Mouse (Mus musculus) heart, embryonic 13.5 days (tissue): Measurements from ENCODE around the gene Wwc1. TPM values are rescaled to one million over a fixed set of nuclear protein-coding genes. Genes with fewer than 3 reads are reported as not detected.
"Not testable (repeated sequence)": the region's sequence is repeated elsewhere in the genome, so short reads cannot be mapped to it uniquely, and the experiment has no call there.

Experiments used
- ATAC-seq: fragments of 200-750 bp; cut with Nextera tagmentation; 2 replicates; pipeline ENCODE4 v1.8.0; 2017; ENCODE audit warnings: moderate TSS enrichment; ENCODE audit not compliant: insufficient number of reproducible peaks, low FRiP score, low TSS enrichment; ENCODE audit errors: extremely low read depth
- H3K27ac ChIP-seq: fragments of 300-500 bp; sonication (generic); replicated peaks from 2 replicates; pipeline ENCODE4 v1.5.1; 2015; ENCODE audit warnings: moderate library complexity, mild to moderate bottlenecking, inconsistent platforms
- H3K27me3 ChIP-seq: fragments of 300-500 bp; sonication (generic); replicated peaks from 2 replicates; pipeline ENCODE4 v1.6.1; 2015; ENCODE audit warnings: mild to moderate bottlenecking, inconsistent platforms
- H3K36me3 ChIP-seq: fragments of 300-500 bp; sonication (generic); 2 replicates; pipeline ENCODE4 v1.6.1; 2015; ENCODE audit warnings: mild to moderate bottlenecking, inconsistent platforms
- H3K4me1 ChIP-seq: fragments of 300-500 bp; sonication (generic); 2 replicates; pipeline ENCODE4 v1.6.1; 2015; ENCODE audit warnings: inconsistent platforms
- H3K4me2 ChIP-seq: fragments of 300-500 bp; sonication (generic); 2 replicates; pipeline ENCODE4 v1.6.1; 2015; ENCODE audit warnings: inconsistent platforms, mild to moderate bottlenecking, moderate library complexity
- H3K4me3 ChIP-seq: fragments of 300-500 bp; sonication (generic); 2 replicates; pipeline ENCODE4 v1.5.1; 2015; ENCODE audit warnings: moderate library complexity, mild to moderate bottlenecking, inconsistent platforms
- H3K9ac ChIP-seq: fragments of 300-500 bp; sonication (generic); 2 replicates; pipeline ENCODE4 v1.6.1; 2015; ENCODE audit warnings: inconsistent platforms, mild to moderate bottlenecking, moderate library complexity
- H3K9me3 ChIP-seq: fragments of 300-500 bp; sonication (generic); 2 replicates; pipeline ENCODE4 v1.6.1; 2016; ENCODE audit warnings: inconsistent platforms
- WGBS: fragments of 180-500 bp; shearing (Covaris S2); methylation state at CpG from one replicate; pipeline ENCODE4 v1.1.7; 2015; ENCODE audit warnings: mixed read lengths; 5-methylcytosine and 5-hydroxymethylcytosine counted together
- polyA plus RNA-seq: library from polyadenylated mRNA; unstranded; fragments of >200 nt; fragmentation: Nextera tagmentation; extraction: Ambion mirVana; gene quantifications from 2 replicates; pipeline ENCODE4 v1.2.1, GENCODE M21; 2015

The Wwc1 gene
- polyA plus RNA-seq, 1 experiment from 2014 or later = 1.0 TPM

DNA sequence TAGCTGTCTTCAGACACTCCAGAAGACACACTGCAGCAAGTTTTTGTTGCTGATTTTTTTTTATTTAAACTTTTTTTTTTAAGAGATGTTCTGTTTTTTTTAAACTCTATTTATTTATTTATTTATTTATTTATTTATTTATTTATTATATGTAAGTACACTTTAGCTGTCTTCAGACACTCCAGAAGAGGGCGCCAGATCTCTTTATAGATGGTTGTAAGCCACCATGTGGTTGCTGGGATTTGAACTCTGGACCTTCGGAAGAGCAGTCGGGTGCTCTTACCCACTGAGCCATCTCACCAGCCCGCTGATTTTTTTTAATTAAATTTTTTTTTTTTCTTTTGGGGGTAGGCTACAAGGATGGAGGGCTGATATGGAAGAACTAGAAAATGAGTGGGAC lies 137.8 kb downstream of the Wwc1 start:
- H3K27ac ChIP-seq, H3K4me1 ChIP-seq, H3K4me2 ChIP-seq, H3K4me3 ChIP-seq, H3K9me3 ChIP-seq, ATAC-seq, H3K27me3 ChIP-seq, H3K36me3 ChIP-seq, H3K9ac ChIP-seq: not testable (repeated sequence)
- 67% methylated on average over 4 of the region's 4 CpGs for WGBS

DNA sequence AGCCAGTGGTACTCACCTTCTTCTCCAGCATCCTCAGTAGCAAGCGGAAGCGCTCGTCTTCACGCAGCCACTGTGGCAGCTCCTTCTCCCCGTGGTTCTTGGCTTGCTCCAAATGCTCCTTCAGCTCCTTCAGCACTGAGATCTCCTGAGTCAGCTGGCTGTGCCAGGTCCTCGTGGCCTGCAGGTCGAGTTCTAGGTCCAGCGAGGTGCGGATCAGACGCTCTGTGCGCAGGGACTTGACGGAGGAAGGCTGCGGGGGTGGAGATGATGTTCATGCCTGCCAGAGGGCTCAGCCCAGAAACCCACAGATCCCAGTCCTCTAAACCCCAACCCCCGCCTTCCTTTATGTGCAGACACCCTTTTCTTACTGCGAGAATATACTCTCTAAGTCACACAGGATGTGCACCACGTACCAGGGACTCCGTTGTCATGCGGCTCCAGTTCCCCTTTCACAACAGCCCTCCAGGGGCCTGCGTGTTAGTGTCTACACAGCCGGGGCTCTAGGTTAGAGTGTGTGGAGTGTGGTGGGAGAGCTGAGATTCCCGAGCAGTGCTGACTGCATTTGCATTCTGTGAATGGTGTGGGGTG lies 138.5 kb downstream of the Wwc1 start:
- Histone ChIP-seq H3K9ac (no peak overlapping the region), H3K4me2 (no peak overlapping the region)

DNA sequence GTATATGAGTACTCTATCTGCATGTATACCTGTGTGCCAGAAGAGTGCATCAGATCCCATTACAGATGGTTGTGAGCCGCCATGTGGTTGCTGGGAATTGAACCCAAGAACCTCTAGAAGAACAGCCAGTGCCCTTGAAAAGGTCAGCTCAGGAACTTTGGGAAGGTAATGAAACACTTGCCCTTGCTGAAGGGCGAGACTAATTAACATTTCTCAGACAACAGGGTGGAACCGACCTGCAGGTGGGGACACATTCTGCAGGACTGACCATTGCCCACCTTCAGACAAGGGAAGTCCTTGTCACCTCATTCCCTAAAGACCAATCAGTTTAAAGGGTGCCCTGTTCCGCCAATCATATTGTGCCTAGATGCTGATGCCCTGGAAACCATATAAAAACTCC lies 139.5 kb downstream of the Wwc1 start:
- H3K36me3 ChIP-seq, H3K4me2 ChIP-seq, H3K27me3 ChIP-seq, H3K9ac ChIP-seq, H3K4me3 ChIP-seq, H3K9me3 ChIP-seq, H3K27ac ChIP-seq, H3K4me1 ChIP-seq, ATAC-seq: not testable (repeated sequence)
- 83% methylated on average over 4 of the region's 4 CpGs for WGBS

More for the DNA sequence above, 138.5 kb downstream of the Wwc1 start:
- H3K4me1 ChIP-seq = peaks cover 7% of the 10 kb centered on the region
- no peak overlapping the region for H3K4me3 ChIP-seq
- no peak overlapping the region for H3K27ac ChIP-seq
- no peaks in the 10 kb centered on the region for H3K9me3 ChIP-seq
- WGBS = 84% methylated on average over 21 of the region's 21 CpGs
- no peak for ATAC-seq
- H3K27me3 ChIP-seq = no peaks in the 10 kb centered on the region
- peaks cover 6% of the 10 kb centered on the region; the same call in 1 of the 2 replicates for H3K36me3 ChIP-seq

GRCm38 (mm10) chr11:35840282-35840681 lies 140.0 kb downstream of the Wwc1 start:
- WGBS = 80% methylated on average over 7 of the region's 7 CpGs

DNA sequence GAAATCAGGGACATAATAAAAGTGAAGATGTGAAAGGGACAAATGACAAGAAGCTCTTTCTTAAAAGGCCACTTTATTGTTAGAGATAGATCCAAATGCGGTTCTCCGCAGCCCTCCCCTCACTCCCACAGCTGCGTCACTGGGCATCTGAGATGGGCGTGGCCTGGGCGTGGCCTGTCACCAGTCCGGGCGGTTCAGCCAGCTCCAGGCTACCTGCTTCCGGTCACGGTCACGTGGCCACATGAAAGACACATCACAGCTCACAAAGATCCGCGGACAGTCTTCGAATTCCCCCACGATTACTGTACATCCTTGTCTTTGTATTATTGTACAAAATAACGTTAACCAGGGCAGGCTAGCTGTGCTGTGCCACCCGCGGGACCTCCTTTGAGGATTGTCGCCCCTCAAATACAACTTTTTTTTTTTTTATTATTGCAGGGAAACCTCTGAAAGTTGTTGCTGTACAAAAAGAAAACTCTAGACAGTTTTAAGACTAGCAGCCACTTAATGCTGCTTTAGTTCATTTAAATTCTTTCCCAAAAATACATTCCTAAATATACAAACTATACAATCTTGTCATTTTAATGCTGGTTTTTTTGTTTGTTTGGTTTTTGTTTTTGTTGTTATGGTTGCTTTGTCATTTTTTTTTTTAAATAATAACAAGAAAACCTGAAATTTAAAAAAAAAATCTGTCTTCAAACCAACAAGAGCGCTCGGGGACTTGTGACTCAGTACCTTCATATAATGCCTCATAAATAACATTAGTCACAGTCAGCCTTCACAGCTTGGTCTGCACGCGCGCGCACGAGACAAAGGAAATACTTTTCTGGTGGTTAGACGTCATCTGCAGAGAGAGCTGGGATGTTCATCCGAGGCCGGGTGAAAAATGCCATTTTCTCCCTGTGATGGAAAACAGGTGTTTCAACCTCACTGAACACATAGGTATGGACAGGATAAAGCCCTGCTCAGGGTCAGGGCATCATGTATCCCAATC lies 141.7 kb downstream of the Wwc1 start:
- 28% methylated on average over 28 of the region's 28 CpGs for WGBS
- peak overlapping the region; percentile 80 for H3K9ac ChIP-seq
- H3K4me1 ChIP-seq = peaks cover 9% of the 10 kb centered on the region
- peak overlapping the region; percentile 50; the same call in 1 of the 2 replicates for H3K27ac ChIP-seq
- peaks cover 4% of the 10 kb centered on the region; the same call in 1 of the 2 replicates for H3K36me3 ChIP-seq
- no peaks in the 10 kb centered on the region for H3K9me3 ChIP-seq
- no peaks in the 10 kb centered on the region for H3K27me3 ChIP-seq
- H3K4me2 ChIP-seq = peak overlapping the region; percentile 74
- peak overlapping the region; percentile 49 for H3K4me3 ChIP-seq
- ATAC-seq = peak; percentile 88; the same call in 1 of the 2 replicates

More at GRCm38 (mm10) chr11:35840282-35840681, 140.0 kb downstream of the Wwc1 start:
- H3K4me1 ChIP-seq = peaks cover 7% of the 10 kb centered on the region
- no peak for ATAC-seq
- H3K4me3 ChIP-seq = no peak overlapping the region
- no peak overlapping the region for H3K4me2 ChIP-seq
- no peaks in the 10 kb centered on the region for H3K27me3 ChIP-seq
- H3K27ac ChIP-seq = no peak overlapping the region
- no peak overlapping the region for H3K9ac ChIP-seq
- H3K36me3 ChIP-seq = peaks cover 4% of the 10 kb centered on the region; the same call in 1 of the 2 replicates
- no peaks in the 10 kb centered on the region for H3K9me3 ChIP-seq

DNA sequence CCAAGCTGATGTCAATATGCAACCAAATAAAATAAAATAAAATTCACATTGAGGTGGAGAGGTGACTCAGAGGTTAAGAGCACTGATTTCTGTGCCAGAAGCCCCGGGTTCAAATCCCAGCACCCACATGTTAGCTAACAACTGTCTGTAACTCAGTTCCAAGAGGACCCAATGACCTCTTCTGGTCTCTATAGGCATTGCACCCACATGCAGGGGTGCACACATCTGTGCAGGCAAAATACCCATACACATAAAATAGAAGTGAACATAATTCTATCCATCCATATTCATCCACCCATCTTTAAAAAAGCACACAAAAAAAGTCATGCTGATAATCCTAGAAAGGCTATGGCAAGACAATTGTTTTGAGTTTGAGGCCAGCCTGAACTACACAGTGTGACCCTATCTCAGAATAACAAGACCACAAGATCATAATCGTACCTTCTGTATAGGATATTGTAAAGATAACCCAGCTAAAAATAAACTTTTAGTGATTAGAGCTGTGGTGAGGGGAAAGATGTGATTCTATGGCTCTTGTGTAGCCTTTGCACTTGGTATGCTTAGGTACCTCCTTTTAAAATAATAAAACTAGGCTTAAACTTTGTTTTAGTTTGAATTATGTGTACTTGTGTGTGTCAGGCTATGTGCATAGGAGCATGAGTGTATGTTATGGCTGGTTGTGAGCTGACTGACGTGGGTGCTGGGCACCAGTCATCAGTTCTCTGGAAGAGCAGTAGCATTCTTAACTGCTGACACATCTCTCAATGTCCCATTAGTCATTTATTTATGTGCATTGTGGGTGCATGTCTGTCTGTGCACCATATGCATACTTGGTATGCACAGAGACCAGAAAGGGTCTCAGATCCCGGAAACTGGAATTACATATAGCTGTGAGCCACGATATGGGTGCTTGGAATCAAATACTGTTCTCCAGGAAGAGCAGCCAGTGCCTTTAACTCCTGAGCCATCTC lies 142.9 kb downstream of the Wwc1 start:
- H3K27ac ChIP-seq = peak overlapping the region; percentile 50; the same call in 1 of the 2 replicates
- H3K4me2 ChIP-seq = peak overlapping the region; percentile 74
- H3K9me3 ChIP-seq = no peaks in the 10 kb centered on the region
- peaks cover 21% of the 10 kb centered on the region for H3K4me1 ChIP-seq
- peak overlapping the region; percentile 49 for H3K4me3 ChIP-seq
- WGBS = 66% methylated on average over 5 of the region's 5 CpGs
- no peak for ATAC-seq
- H3K9ac ChIP-seq = peak overlapping the region; percentile 80; the same call in 1 of the 2 replicates
- peaks cover 2% of the 10 kb centered on the region for H3K36me3 ChIP-seq
- no peaks in the 10 kb centered on the region for H3K27me3 ChIP-seq

- peak; percentile 80 for ATAC-seq
- H3K4me2 ChIP-seq = peak within 1 kb of the TSS; percentile 86
- peaks cover 27% of the 10 kb centered on the region for H3K4me1 ChIP-seq
- H3K36me3 ChIP-seq = peaks cover 33% of the 10 kb centered on the region
- WGBS = 1% methylated on average over 46 of the region's 46 CpGs
- H3K27me3 ChIP-seq = no peaks in the 10 kb centered on the region
- H3K9ac ChIP-seq = peak within 1 kb of the TSS; percentile 87
- no peaks in the 10 kb centered on the region for H3K9me3 ChIP-seq
- peak within 1 kb of the TSS; percentile 21; the same call in 1 of the 2 replicates for H3K27ac ChIP-seq
- peak within 1 kb of the TSS; percentile 82 for H3K4me3 ChIP-seq
These were observed 146.1 kb downstream of the Wwc1 start, which contains the start of gene Rars for GRCm38 (mm10) chr11:35834022-35834760. TSS of gene Rars (minus strand) at chr11:35834506.

DNA sequence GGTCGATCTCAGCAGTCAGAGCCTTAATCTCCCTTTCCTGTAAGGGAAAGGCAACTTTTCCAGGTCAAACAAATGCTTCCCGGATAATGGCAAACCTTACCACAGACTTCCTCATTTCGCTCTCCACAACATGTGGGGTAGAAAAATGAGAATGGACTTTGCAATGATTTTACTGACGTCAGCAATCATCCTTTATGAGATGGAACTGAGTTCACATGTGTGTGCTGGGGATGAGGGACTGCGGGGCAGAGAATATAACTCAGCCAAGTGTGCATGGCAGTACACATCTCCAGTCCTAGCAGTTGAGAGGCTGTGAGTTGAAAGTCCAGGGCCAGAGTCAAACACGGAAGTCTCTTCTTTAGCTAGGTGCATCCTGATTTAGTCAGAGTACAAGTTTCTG lies 147.1 kb downstream of the Wwc1 start:
- Histone ChIP-seq H3K27ac (no peak overlapping the region), H3K4me1 (peaks cover 27% of the 10 kb centered on the region), H3K9ac (peak overlapping the region; percentile 87), H3K4me2 (peak overlapping the region; percentile 86), H3K9me3 (no peaks in the 10 kb centered on the region), H3K27me3 (no peaks in the 10 kb centered on the region), H3K36me3 (peaks cover 42% of the 10 kb centered on the region), H3K4me3 (peak overlapping the region; percentile 82)
- WGBS = 71% methylated on average over 6 of the region's 6 CpGs
- ATAC-seq = no peak

DNA sequence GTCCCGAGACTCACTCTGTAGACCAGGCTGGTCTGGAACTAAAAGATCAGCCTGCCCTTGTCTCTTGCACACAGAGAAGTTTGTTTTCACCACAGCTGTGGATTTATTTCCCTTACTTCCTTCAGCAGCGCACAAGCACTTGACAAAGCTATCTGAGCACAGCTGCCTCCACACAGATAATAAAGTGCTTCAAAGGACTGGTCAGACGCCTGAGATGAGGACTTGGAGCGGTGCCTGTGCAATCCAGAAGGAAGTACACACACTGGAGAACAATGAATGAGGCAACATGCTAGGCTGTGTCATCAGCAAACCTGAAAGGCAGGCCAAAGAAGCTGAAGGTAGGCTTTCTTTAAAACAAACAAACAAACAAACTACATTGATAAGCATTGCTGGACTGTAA lies 148.2 kb downstream of the Wwc1 start:
- H3K27me3 ChIP-seq = no peaks in the 10 kb centered on the region
- no peak overlapping the region for H3K27ac ChIP-seq
- H3K4me1 ChIP-seq = peaks cover 20% of the 10 kb centered on the region
- H3K36me3 ChIP-seq = peaks cover 53% of the 10 kb centered on the region
- 0 out of 2 replicates have a peak overlapping the region, but pooled peaks have one; percentile 16 for H3K4me2 ChIP-seq
- WGBS = 33% methylated on average over 4 of the region's 4 CpGs
- H3K9me3 ChIP-seq = no peaks in the 10 kb centered on the region
- H3K4me3 ChIP-seq = no peak overlapping the region
- no peak overlapping the region for H3K9ac ChIP-seq
- ATAC-seq = no peak

DNA sequence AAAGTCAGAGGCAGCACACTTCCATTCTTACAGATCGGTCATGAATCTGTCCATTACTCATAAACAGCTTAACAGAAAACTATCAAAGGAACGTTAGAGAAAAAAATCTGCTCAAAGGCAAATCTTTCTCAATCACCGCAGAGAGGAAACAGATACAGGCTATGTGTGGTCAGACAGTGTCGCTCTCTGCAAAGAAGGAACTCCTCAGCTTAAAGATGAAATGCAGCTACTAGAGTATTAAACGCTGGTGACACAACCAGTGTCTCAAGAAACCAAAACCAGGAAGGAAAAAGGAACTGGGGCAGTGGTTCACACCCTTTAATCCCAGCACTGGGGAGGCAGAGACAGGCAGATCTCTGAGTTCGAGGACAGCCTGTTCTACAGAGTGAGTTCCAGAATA lies 152.6 kb downstream of the Wwc1 start:
- WGBS = 91% methylated on average over 6 of the region's 6 CpGs
- Histone ChIP-seq H3K4me2 (no peak overlapping the region), H3K9me3 (no peaks in the 10 kb centered on the region), H3K36me3 (peaks cover 95% of the 10 kb centered on the region), H3K27ac (no peak overlapping the region), H3K4me3 (no peak overlapping the region), H3K4me1 (peaks cover 8% of the 10 kb centered on the region), H3K9ac (no peak overlapping the region), H3K27me3 (no peaks in the 10 kb centered on the region)
- ATAC-seq = no peak
